Mouse (Mus musculus): Measurements from ENCODE around the gene Slpi.

GRCm38 (mm10) chr2:164360974-164361657, 27.8 kb downstream of the Slpi start:
- TF ChIP-seq CTCF (IDR thresholded peaks at IDR 0.05; ENCODE audit: low read depth, low read length) (no peak), GATA1 (IDR thresholded peaks at IDR 0.05; ENCODE audit: borderline replicate concordance, low read length) (no peak), GATA2 (IDR thresholded peaks at IDR 0.05; ENCODE audit: borderline replicate concordance, low read depth, low read length) (no peak), POLR2AphosphoS5 (IDR thresholded peaks at IDR 0.05; ENCODE audit: insufficient replicate concordance, low read depth, low read length) (no peak)

Data from G1E (cell line).